Mouse (Mus musculus) gastrocnemius, postnatal 25 days (tissue): ENCODE measurements at regions not wholly inside any gene's neighbourhood (a gene's known extent, or its start where the extent isn't known, plus 50 kb on each side); places are given as distances from the start of the nearest gene placed in this dataset.

Experiments
- DNase-seq: peaks from one replicate; pipeline ENCODE4 v3.0.0; 2022

DNA sequence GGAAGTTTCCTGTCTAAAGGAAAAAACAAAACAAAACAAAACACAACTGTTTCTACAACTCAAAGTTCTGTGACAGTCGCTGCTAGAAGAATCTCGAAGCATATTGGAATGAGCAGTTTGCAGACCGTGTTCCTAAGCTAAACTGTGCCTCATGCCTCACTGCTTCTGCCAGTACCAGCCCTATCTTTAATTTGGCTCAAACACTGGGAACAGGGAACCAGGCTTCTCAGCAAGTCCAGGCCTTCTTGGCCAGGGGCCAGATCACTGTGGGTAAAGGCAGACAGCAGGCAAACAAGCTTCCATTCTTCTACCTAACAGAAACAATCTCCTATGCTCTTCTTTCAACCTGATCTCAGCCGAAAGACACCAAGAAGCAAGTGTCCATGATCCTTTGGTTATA lies 56.5 kb downstream of the Tmsb4x start:
- DNase-seq: no peak

- DNase-seq: no peak
Measured at GRCm38 (mm10) chrX:167151341-167151740, 57.8 kb downstream of the Tmsb4x start.

DNA sequence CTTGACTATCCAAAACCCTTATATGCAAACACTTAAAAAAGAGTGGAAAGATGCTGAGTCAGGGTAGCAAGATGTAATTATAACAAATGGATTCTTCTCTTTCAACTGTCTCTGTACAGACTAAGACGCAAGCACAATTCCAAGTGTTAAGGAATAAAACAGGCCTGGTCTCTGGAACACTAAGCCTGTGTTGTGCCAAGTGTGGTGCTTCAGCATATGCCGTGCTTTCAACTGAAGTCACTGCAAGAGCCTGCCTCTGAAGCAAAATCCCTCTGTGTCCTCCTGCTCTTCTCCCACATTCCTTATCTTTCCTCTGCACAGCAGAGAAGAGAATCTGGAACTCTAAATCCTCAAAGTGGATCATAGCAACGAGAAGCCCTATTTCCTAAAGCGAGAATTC lies 59.7 kb downstream of the Tmsb4x start:
- DNase-seq: no peak

GRCm38 (mm10) chrX:167146513-167147360 lies 62.4 kb downstream of the Tmsb4x start:
- DNase-seq: no peak

DNA sequence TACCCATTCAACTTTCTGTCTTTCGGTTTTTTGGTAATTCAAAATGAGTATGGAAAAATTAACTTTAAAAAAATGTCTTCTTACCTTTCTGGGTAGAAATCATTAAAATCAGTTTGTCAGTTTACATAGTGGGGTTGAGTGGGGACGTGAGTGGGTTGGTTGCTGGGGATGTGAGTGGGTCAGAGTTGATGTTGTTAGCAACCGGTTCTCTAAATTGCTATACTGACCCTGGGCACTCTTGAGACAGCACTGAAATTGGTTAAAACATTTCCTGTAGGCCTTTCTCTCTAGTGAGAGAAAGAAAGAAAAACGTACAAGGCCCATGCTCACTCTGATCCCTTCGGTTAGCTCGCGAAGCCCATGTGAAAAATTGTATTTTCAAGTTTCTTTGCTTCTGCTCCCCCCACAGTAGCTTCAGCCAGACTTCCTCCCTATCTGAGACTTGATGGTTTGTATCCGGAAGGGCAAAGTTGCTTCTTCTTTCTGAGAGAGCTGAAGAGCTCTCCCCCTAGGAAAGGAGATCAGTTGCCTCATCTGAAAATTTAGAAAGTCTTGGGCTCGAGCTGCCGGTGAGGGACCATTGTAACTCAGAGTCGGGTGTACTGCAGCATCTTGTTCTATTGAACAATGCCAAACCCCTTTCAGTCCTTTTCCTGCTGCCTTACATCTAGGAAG lies 63.5 kb downstream of the Tmsb4x start:
- no peak for DNase-seq

GRCm38 (mm10) chrX:167139110-167139509 lies 70.0 kb downstream of the Tmsb4x start:
- DNase-seq: no peak

GRCm38 (mm10) chrX:167134250-167134649 lies 74.9 kb downstream of the Tmsb4x start:
- DNase-seq: no peak

- DNase-seq: no peak
Measured at GRCm38 (mm10) chrX:167132989-167133395, 76.1 kb downstream of the Tmsb4x start.

- DNase-seq: no peak
Measured at GRCm38 (mm10) chrX:167131317-167131716, 77.8 kb downstream of the Tmsb4x start.

DNA sequence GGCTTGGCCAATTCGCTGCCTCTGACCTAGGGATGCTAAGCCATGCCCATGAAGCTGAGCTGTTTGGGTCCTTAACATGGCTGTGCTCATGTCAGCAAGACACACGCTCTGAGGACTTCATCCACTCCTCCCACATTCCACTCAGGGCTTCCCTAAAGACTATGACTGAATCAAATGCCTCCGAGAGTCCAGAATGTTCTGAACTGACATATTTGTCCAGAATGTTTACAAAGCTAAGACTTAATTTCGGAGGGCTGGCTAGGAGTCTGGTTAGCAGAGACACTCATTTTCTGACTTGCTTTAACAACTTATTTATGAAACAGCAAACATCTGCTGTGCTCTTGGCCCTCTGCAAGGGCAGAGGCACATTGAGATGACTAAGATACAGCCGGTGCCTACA lies 78.5 kb downstream of the Tmsb4x start:
- no peak for DNase-seq

- DNase-seq: no peak
Measured at GRCm38 (mm10) chrX:167119288-167119687, 89.8 kb downstream of the Tmsb4x start.

DNA sequence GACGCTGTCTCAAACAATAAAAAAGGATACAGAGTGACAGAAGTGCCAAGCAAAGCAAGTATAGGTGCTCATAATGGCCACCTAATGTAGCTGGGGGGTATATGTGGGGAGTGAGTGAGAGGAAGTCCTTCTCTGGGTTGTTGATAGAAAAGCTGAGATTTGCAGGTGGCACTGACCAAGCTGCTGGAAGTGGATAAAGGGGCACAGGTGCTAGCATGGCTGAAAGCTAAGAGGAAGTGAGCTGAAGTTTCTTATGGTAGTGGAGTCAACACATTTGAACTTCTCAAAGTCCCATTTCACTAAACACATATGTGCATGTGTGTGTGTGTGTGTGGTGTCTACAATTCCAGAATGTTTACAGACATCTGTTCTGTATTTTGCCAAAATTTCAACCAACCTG lies 94.0 kb downstream of the Tmsb4x start:
- DNase-seq: no peak

GRCm38 (mm10) chrX:167111059-167111871 lies 97.8 kb downstream of the Tmsb4x start:
- no peak for DNase-seq

DNA sequence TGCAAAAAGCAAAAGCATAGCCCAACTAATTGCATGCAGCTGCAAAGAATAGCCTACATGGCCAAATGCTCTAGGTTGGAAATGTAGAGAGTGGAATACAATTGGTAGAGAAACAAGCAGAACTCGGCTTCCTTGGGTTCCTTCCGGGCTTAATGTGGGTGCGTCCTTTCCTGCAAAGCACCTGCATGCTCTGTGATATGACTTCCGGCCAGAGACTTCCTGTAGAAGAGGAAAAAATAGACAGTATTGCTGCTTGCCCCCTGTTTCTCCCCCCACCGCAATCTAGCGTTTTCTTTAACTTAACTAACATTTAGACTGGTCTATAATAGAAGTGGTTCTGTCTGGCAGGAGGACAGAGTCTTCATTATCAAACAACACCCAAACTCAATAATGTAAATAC lies 100.8 kb downstream of the Tmsb4x start:
- DNase-seq: no peak

DNA sequence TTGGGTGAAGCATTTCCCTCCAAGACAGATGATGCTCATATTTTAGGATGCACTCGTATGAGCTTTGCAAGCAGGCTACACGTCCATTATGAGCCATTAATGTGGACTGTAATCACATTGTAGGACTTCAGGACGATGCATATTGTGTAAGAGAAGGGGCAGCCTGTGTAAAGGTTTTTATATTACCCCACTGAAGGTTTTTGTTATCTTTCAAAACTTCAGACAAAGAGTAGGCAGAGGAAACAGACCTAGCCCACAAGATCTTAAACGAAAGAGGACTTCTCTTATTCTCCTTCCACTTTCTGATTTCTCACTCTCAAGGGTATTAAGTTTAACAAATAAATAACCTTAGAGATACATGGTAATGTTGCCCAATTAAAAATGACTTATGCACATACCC lies 101.6 kb downstream of the Tmsb4x start:
- DNase-seq: no peak

- no peak for DNase-seq
Measured at GRCm38 (mm10) chrX:167105931-167106417, 103.1 kb downstream of the Tmsb4x start.

GRCm38 (mm10) chrX:167105354-167105753 lies 103.8 kb downstream of the Tmsb4x start:
- no peak for DNase-seq

DNA sequence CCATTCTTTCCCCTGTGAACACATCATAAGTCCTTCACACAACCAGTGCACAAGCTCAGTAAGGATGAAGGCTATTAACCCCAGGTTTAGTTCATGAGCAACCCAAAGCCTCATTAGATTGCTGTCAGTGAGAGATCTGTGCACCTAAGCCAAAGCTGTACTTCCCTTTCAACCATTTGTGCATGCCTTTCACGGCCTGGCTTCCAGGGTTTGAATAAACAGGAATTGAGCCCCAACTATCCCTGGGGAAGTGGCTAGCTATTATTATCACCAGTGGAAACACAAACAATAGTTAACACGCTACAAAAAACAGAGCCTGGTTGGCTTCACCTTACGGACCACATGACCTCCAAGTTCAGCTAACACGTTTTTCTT lies 104.9 kb downstream of the Tmsb4x start:
- no peak for DNase-seq

GRCm38 (mm10) chrX:167103501-167104246 lies 105.4 kb downstream of the Tmsb4x start:
- no peak for DNase-seq

GRCm38 (mm10) chrX:167101929-167102328 lies 107.2 kb downstream of the Tmsb4x start:
- no peak for DNase-seq

GRCm38 (mm10) chrX:167099411-167099810 lies 109.7 kb downstream of the Tmsb4x start:
- DNase-seq: no peak

DNA sequence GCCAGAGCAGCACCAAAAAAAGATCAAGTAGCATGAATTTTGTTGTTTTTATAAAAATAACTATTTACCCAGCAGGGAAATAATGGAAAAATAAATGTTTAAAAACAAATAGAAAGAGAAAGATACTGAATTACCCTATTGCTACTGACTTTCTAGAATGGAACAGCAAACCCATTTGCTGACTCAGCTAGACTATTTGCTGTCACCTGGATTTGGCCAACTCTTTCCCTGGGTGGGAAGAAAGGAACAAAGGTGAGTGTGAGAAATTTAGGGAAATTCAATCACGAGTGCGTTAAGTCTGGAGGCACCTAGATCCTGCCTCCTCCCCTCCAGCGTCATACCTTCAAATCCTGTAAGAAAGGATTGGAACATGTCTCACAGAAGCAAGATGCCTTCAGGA lies 110.2 kb downstream of the Tmsb4x start:
- DNase-seq: no peak
